Mouse (Mus musculus): ENCODE measurements at regions not wholly inside any gene's neighbourhood (a gene's known extent, or its start where the extent isn't known, plus 50 kb on each side); places are given as distances from the start of the nearest gene placed in this dataset.

GRCm38 (mm10) chr8:10905761-10906160, 102.5 kb downstream of the Irs2 start:
- DNase-seq = no peak

GRCm38 (mm10) chr8:10903957-10904356, 104.3 kb downstream of the Irs2 start:
- DNase-seq = no peak

GRCm38 (mm10) chr8:10901954-10902353, 106.3 kb downstream of the Irs2 start:
- no peak for DNase-seq

- no peak for DNase-seq
These were observed 107.2 kb downstream of the Irs2 start for GRCm38 (mm10) chr8:10901014-10901413.

GRCm38 (mm10) chr8:10899581-10900155, 108.6 kb downstream of the Irs2 start:
- no peak for DNase-seq

GRCm38 (mm10) chr8:10898562-10899527, 109.4 kb downstream of the Irs2 start:
- DNase-seq = no peak

- no peak for DNase-seq
These were observed 110.7 kb downstream of the Irs2 start for GRCm38 (mm10) chr8:10897573-10897972.

- DNase-seq = no peak
These were observed 113.1 kb downstream of the Irs2 start for GRCm38 (mm10) chr8:10895178-10895577.

- no peak for DNase-seq
These were observed 114.0 kb downstream of the Irs2 start for GRCm38 (mm10) chr8:10894306-10894705.

- DNase-seq = no peak
These were observed 114.5 kb downstream of the Irs2 start for GRCm38 (mm10) chr8:10893709-10894108.

- no peak for DNase-seq
These were observed 116.4 kb downstream of the Irs2 start for GRCm38 (mm10) chr8:10891906-10892305.

GRCm38 (mm10) chr8:10891440-10891839, 116.8 kb downstream of the Irs2 start:
- no peak for DNase-seq

- DNase-seq = no peak
These were observed 122.8 kb downstream of the Irs2 start for GRCm38 (mm10) chr8:10885452-10885851.

- DNase-seq = no peak
These were observed 124.8 kb downstream of the Irs2 start for GRCm38 (mm10) chr8:10883418-10883817.

- no peak for DNase-seq
These were observed 125.9 kb downstream of the Irs2 start for GRCm38 (mm10) chr8:10882381-10882780.

- no peak for DNase-seq
These were observed 128.4 kb downstream of the Irs2 start for GRCm38 (mm10) chr8:10879883-10880282.

- DNase-seq = no peak
These were observed 129.0 kb downstream of the Irs2 start for GRCm38 (mm10) chr8:10879049-10879847.

- no peak for DNase-seq
These were observed 129.9 kb downstream of the Irs2 start for GRCm38 (mm10) chr8:10878371-10878770.

GRCm38 (mm10) chr8:10875170-10875569, 133.1 kb downstream of the Irs2 start:
- DNase-seq = no peak

GRCm38 (mm10) chr8:10871451-10871850, 136.8 kb downstream of the Irs2 start:
- no peak for DNase-seq

- DNase-seq = peak; percentile 80
These were observed 137.7 kb downstream of the Irs2 start for GRCm38 (mm10) chr8:10870423-10871055.

- DNase-seq = no peak
These were observed 138.4 kb downstream of the Irs2 start for GRCm38 (mm10) chr8:10869866-10870265.
